Mouse (Mus musculus) heart, adult 9 months (tissue): ENCODE data around the gene Ubtf.
"Not testable (repeated sequence)": the region's sequence is repeated elsewhere in the genome, so short reads cannot be mapped to it uniquely, and the experiment has no call there.

Experiments
- DNase-seq, 2 experiments: peaks; one replicate each; pipeline ENCODE4 v3.0.0; 2022; ENCODE audit warnings: low spot score in 2 of 2

Ubtf gene

DNA sequence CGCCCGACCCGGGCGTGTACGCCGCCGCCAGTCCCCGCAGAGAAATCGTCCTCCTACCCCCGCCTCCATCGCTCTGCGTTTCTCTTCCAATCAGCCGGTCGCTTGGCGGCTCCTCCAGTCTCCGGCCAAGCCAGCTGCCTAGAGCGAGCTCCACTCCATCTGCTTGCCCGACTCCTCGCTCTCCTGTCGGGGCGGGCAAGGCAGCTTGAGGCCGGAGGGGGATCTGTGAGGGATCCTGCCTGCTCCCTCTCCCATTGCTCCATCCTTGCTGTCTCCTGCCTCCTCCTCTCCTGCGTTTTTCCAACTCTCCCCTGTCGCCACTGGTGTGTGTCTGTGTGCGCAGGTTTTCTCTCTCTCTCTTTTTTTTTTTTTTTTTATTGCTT is at the start of gene Ubtf:
Gene Ubtf (minus strand): TSS at position 333 of the 383 bp plus-strand sequence.
- DNase-seq = peak; percentile 84 to 85

DNA sequence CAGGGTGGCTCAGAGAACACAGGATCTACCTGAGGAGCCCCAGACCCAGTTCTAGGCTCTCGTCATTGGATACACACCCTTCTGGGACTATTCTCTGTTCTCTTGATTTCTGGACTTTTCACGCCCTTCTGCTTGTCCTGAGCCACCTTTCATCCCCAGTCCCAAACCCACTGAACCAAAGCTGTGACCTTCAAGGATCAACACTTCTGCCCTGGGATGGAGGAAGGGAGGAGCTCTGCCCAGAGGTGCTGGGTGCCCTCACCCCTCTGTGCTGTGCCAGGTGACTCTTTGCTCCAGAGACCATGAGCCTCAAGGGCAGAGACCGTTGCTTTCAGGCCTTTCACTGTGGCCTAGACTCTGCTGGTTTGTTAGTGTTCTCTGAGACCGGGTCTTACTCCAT is 49.7 kb upstream of the Ubtf start:
- no peak for DNase-seq

DNA sequence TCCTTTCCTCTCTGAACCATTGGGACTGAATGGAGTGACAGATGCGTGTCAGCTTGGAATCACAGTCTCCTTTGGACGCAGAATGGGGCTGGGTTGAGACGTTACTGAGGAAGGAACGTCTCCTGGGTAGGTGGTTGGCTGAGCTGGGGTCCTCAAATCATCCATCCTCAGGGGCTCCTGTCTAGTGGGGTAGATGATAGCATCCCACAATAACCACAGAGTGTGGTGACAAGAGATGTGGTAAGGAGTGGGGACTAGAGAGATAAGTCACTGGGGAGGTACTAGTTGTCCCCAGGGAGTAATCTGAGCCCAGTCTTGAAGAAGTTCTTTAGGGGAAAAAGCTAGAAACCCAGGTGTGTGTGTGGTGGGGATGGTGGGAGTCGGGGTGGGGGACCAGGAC is 48.8 kb upstream of the Ubtf start:
- DNase-seq = no peak

DNA sequence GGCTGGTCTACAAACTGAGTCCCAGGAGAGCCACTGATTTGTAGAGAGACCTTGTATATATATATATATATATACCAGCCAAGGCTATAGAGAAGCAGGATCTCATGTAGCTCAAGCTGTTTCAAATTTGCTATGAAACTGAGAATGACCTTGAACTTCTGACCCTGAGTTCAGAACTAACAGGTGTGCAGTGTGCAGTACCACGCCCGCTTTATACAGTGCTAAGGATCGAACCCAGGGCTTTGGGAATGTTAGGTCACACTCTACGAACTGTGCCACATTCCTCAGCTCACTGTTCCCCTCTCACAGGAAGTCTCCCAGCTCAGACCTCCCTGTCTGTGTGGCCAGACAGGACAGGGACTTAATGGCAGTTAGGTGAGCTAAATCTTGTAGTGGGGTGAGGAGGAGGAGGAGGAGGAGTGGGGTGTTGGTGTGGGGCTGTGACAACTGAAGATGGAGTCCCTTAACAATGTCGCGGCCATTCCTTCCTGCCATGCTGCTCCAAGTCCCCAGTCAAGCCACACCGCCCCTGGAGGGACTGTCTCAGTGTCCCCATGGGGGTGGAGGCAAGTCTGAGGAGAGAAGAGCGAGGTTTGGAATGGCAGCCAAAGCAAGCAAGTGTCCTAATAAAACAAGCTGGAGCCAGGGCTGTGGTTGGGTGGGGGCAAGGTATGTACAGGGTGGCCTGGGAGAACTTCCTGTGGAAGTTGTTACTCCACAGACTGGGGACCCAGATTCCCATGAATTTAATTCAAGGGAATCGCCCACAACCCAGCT is 48.1 kb upstream of the Ubtf start:
- no peak for DNase-seq

DNA sequence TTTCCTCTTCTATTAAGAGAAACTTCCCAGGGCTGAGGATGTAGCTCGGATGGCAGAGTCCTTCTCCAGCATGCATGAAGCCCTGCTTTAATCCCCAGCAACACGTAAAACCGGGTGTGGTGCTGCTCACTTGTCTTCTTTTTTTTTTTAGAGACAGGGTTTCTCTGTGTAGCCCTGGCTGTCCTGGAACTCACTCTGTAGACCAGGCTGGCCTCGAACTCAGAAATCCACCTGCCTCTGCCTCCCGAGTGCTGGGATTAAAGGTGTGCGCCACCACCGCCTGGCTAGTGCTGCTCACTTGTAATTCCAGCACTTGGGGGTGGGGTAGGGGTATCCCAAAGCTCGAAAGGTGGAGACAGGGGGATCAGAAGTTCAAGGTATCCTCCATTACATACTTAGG is 46.6 kb upstream of the Ubtf start, which contains the start of gene Slc4a1:
Gene Slc4a1 (minus strand): TSS at position 101 of the 400 bp plus-strand sequence.
- DNase-seq = not testable (repeated sequence)

DNA sequence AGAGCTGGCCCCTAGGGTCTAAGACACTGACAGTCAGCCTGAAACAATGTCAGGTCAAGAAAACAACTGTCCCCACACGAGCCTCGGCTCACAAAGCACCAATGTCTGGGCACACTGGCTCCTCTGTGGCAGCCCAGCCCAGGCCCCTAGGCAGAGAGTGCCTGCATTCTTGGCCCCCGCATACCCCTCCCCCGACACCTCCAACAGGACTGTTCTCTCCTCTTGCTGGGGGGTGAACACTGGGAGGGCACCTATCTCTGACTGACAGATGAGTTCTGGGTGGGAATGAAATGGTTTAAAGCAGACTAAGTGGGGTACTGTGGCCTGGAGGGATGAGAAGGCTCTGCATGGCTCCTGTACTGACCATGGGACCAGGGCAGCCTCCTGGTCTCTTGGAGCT is 46.2 kb upstream of the Ubtf start:
- DNase-seq = no peak

DNA sequence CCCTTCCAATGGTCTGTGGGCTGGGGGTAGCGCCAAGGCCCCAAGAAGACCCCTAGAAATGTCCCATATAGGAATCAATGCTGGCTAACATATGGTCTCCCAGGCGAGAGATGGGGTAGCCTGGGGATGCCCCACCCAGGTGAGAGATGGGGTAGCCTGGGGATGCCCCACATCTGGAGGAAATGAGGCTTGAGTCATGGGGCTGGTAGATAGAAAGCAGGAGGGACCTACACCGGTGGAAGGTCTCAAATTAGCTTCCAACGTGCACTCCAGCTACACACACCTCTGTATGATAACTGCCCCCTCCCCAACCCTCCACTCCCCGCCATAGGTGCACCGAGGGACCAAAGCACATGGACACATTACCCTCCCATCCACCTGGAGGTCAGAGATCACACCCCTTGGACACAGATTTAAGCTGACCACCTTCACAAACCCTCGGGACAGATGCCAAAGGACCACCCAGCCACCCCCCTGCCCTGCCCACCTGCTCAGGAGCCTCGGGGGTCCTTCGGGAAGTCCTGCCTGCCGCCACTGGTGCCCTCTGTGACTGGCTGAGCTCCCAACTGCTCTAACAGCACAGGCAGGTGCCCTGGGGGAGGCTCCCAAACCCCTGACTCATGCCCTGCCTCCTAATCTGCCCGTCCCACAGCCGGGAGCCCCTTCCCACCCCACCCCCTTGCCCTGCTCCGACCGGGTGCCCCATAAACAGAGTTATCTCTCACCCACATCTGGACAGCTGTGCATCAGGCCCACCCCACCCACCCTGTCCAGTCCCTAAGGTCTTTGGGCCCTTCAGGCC is 45.2 kb upstream of the Ubtf start:
- no peak for DNase-seq

DNA sequence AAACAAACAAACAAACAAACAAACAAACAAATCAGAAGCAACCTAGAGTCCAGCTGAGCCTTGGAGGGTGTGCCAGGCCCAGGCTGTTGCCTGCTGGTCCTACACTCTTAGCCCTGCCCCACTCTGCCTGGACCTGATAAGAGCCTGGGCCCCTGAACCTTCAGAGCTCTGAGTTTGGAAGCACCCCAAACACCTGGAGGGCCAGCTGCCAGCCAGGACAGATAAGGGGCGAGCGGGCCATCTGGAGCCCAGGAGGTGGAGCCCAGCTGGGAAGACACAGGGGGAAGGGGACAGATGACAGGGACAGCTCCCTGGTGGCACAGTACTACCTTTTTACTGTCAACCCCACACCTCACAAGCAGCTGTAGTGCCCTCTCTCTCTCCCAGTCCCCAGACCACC is 44.1 kb upstream of the Ubtf start:
- DNase-seq = no peak

DNA sequence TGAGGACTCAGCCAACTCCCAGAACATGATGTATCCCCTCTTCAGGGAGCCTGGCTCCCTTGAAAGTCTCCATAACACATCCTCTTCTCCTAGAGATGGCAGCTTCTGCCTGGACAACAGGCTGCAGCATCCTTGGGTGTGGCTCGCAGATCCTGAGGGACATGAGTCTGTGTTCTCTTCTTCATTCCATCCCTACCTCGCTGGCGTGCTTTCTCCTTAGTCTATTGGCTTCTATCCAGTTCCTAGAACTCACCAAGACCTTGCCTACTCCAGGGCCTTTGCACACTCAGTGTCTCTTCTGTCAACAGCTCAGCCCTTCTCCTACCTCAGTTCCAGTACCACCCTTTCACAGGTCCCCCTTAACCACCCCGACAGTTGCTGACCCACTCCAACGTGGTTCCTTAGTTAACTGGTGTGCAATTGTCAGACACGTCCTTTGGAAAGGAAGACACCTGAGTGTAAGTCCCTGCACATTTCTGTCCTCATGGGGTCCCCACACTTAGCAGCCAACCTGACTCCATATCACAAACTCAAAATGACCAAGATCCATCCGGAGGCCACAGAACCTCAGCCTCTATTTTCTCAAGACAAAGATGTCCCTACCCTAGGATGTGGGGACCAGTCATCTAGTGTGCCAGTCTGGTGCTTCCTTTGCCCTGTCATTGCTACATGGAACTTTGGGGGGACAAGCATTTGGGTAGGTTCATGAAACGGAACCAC is 42.4 kb upstream of the Ubtf start:
- no peak for DNase-seq

DNA sequence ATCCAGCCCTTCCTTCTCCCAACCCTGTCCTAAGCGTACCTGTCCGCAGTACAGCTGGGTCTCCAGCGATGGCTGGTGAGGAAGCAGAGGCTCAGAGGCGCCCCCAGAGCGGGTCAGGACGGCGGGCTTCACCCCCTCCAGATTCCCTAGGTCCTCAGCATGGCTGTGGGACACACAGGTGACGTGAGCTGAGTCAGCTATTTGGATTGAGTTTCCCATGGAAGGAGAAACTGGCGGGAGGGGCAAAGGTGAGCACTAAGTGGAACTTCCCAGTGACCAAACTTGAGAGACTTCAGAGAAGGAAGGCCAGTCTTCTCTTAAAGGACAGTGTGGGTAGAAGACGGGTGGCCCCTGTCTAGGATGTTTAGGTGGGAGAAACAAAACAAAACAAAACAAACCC is 38.8 kb upstream of the Ubtf start:
- DNase-seq = no peak

DNA sequence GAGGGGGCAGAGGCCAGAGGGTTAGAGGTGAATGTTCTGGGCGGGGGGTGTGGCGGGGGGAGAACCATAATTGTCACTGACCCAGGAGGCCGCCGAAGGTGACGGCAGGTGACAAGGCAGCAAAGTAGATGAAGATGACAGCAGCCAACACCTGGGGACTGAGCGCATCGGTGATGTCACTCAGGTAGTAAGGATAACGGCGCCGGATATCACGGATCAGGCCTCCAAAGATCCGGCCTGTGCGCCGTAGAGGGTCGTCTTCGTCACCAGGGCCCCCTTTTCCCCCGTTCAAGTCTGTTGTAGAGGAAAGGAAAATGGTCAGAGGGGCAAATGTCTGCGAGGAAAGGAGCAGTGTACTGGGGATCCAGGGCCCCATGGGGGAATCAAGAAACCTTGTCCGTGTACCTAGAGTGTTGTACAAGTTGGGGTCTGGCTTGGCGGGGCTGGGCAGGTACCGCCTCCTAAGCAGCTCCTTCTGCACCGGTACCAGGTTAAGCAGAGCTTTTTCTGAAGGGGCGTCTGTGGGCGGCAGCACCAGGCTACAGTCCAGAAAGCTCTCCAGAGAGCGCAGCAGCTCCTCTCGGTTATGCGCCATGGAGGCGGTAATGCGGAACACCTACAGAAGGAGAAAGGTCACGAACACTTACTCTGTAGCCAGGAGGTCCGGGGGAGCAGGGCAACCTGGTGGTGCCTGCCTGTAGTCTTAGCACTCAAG is 37.3 kb upstream of the Ubtf start:
- no peak for DNase-seq

DNA sequence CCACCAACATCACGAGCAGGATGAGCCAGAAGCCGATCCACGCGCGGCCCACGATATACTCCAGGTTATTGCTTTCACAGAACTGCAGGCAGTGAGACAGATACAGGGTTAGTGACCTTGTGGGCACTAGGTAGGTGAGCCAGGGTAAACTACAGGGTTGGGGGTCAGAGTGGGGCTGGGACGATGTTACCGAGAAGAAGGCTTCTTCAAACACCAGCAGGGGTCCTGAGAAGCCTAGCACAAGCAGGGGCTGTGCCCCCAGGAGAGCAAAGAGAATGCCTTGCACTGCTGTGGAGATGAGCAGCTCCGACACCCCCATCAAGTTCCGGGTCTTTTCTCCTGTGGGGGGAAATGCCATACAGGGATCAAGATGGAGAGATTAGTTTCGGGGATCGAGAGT is 36.6 kb upstream of the Ubtf start:
- no peak for DNase-seq

DNA sequence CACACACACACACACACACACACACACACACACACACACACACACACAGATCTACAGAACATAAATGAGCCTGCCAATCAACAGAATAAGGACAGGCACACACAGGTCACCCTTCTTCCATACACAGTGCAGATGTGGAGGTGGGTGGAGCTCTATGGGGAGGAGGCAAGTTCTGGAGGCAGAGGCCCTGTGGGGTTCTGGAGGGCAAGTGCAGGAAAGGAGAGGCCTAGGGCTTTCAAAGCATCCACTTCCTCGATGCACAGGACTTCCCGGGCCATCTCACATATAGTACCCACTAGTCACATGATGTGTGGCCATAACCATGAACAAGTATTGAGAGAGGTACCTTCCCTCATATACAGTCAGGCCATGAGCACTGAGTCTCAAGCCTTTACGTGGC is 36.0 kb upstream of the Ubtf start:
- no peak for DNase-seq

DNA sequence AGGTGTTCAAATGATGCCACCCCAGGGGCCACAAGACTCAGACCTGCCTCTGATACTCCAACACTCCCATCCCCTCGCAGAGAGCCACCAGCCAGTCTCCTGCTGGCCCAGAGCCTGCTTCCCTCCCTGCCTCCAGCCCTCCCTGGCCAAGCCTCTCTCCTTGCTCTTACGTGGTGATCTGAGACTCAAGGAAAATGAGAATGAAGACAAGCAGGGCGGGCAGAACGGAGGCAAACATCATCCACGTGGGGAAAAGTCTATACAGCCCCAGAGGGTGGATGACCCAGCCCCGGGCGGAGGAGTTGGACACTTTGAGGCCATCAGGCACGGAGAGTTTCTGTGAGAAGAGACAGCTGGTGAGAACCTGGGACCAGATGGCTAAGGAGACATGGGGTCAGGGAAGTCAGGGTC is 33.5 kb upstream of the Ubtf start:
- DNase-seq = no peak

DNA sequence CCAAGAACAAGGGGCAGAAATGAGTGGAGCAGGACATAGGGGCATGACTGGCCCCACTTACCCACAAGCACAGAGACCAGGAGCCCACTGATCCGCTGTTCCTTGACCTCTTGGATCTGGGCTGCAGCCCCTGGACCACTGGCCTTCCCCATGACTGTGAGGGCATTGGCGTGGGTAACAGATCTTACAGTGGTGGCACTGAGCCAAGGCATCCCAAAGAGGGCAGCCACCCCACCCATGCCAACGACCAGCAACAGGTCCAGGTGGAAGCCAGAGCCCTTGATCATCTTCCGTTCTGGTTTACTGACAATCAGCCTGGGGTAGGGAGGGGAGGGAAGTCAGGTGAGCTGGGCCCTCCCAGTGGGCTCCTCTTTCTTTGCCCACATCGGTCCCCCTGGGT is 32.8 kb upstream of the Ubtf start:
- no peak for DNase-seq

DNA sequence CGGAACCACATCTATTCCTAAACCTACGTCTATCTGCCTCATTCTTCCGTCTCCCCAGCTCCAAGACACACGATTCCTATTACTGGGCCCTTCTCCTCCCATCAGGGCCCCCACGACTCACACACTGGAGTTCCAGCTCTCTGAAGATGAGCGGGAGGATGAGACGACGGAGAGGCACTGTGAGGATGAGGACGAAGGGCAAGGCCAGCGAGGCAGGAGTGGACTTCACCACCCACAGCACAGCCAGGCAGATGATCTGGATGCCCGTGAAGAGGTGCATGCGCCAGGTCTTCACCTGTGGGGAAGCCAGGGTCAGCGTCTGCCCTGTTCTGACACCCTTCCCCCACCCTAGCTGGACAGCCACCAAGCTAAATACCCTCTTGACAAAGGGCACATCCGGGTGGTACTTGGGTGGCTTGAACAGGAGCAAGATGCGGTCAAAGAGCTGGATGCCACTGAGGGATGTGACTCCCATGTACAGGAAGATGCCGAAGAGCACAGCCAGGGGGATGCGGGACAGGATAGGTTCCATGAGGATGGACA is 31.5 kb upstream of the Ubtf start:
- no peak for DNase-seq

DNA sequence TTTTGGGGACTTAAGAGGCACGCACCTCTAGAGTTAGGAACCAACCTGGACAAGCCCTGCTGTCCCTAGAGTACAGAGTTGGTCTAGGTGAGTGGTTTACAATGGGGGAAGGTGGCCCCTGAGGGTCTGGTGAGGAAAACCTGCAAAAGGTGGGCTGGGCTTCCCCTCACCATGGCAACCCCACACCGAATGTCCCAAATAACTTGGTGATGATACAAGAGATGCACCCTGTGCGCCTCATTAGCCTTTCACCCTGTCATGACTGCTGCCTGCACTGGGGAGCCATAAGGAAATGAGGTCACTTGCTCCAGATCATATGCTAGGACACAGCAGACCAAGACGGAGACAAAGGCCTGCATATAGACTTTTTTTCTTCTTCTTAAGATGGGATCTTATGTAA is 30.9 kb upstream of the Ubtf start:
- no peak for DNase-seq

DNA sequence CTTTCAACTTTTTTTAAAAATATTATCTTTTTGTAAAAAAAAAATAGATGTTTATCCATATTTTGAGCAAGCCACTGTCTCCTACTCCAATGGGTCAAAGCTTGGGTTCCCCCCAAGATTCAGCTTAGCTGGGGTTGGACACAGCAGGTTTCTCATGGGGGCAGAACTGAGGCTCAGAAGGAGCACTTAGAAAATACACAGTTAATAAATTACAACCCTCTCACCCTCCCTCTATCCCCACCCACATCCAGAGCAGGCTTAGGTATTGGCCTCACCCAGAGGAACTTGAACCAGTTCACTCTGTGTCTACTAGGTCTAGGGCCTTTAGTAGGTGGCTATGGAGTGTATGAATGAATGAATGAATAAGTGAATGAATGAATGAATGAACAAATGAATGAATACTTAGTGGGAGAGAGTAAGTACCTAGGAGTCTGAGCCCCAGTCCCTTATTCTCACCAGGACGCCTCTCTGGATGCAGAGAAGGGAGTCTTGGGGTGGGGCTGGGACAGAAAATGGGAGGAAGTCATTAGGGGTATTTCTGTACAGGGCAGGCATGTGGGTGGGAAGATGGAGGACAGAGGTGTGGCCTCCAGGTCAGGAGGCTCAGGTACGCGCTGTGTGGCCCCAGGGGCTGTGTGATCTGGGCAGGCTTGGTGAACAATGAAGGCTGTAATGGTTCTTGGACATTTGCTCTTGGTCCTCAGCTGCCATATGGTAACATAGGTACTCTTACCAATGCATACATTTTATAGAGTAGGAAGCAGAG is 29.8 kb upstream of the Ubtf start:
- no peak for DNase-seq

DNA sequence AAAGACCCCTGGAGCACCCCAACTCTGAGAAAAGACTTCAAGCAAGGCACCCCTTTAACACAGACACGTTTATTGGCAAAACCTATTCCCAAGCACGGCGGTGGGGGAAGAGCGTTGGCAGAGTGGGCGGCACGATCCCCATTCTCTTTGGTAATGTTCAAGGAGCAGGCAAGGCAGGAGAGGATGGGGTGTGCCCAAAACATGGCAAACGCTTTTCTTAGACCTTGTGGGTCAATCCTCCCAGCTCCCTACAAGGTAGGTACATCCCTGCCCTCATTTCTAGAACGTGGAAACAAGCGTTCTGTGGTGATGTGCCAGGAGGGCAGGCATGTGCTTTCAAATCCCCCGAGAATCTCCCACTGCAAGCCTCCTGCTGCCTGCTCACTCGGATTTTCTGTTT is 29.2 kb upstream of the Ubtf start:
- no peak for DNase-seq

DNA sequence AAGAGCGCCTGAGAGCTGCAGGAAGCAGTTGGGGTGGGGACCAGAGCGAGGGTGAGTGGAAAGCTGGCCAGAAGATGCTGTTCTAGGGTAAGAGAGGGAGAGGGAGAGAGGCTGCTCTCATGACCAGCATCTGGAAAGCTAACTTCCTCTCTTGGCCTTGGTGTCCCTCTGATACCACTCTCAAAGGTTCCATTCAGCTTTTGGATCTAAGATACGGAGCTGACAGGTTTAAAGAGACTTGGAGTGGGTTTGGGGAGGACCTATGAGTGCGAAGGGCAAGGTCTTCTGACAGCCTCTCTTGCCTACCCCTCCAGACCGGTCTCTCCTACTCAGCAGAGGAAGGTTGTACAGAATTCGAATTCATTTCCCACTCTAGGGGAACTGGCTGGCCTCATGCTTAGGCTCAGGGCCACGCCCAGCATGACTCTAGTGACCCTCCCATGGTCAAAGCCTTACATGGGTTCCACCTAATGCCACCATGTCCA is 28.6 kb upstream of the Ubtf start:
- DNase-seq = no peak

DNA sequence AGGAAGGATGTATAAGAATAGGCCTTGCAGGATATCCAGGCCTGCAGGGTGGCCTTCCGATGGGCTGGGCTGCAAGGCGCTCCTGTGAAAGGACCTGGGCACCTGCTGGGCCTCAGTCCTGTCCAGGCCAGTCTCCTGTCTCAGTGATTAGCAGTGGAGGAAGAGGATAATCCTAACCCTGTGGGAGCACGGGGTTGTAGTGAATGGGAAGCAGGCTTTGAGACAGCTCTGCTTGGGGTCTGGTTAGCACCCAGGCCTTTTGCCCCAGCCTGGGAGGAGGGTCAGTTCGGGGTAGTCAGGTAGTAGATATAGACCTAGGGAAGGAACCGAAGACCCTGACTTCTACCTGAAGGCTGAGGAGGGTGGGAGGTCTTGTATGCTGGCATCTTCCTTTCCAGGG is 28.1 kb upstream of the Ubtf start:
- DNase-seq = no peak
